Mouse (Mus musculus) spleen, adult 2 months (tissue): ENCODE data around the gene Ndufs2. TPM values are rescaled to one million over a fixed set of nuclear protein-coding genes. Genes with fewer than 3 reads are reported as not detected.

ENCODE experiments used
- DNase-seq, 2 experiments: peaks; one replicate each; pipeline versions ENCODE4 v3.0.0 to v3.0.0-alpha.2; 2012 to 2021; ENCODE audit warnings: low spot score in 2 of 2, low read depth in 1 of 2
- H3K27ac ChIP-seq: fragments of 200-500 bp; 2 replicates; pipeline ENCODE4 v1.5.1; 2012; ENCODE audit warnings: low read length, inconsistent platforms; ENCODE audit not compliant: insufficient read depth
- H3K27me3 ChIP-seq: fragments of 200-500 bp; 2 replicates; pipeline ENCODE4 v1.6.1; 2012; ENCODE audit warnings: mild to moderate bottlenecking, moderate library complexity, low read length, inconsistent platforms; ENCODE audit not compliant: control insufficient read depth, insufficient read depth
- H3K36me3 ChIP-seq: fragments of 200-500 bp; 2 replicates; pipeline ENCODE4 v1.6.1; 2012; ENCODE audit warnings: mild to moderate bottlenecking, low read length, inconsistent platforms; ENCODE audit not compliant: control insufficient read depth, insufficient read depth
- H3K4me1 ChIP-seq: fragments of 200-500 bp; 2 replicates; pipeline ENCODE4 v1.6.1; 2011; ENCODE audit warnings: inconsistent platforms; ENCODE audit not compliant: control insufficient read depth, insufficient read depth, insufficient read length
- H3K4me3 ChIP-seq: fragments of 200-500 bp; 2 replicates; pipeline ENCODE4 v1.5.1; 2011; ENCODE audit warnings: mild to moderate bottlenecking, inconsistent platforms; ENCODE audit not compliant: insufficient read depth, insufficient read length; ENCODE audit errors: extremely low read depth
- CTCF ChIP-seq: fragments of 200-500 bp; IDR thresholded peaks from 2 replicates; pipeline ENCODE4 v1.5.1; 2011; ENCODE audit warnings: mild to moderate bottlenecking, inconsistent platforms; ENCODE audit not compliant: insufficient read depth, insufficient read length, insufficient replicate concordance; ENCODE audit errors: extremely low read depth
- POLR2A ChIP-seq: fragments of 200-500 bp; IDR thresholded peaks from 2 replicates; pipeline ENCODE4 v1.6.1; 2011; ENCODE audit warnings: low read depth, low read length, inconsistent platforms
- WGBS: fragments of 180-500 bp; shearing (Covaris S2); methylation state at CpG from one replicate; pipeline ENCODE4 v1.1.7; 2018; 5-methylcytosine and 5-hydroxymethylcytosine counted together
- polyA plus RNA-seq: library from polyadenylated mRNA; depleted of rRNA; stranded (reverse); fragments of >200 nt; gene quantifications from 2 replicates; pipeline ENCODE4 v1.2.3, GENCODE M21; 2012

Ndufs2 gene
- polyA plus RNA-seq, 1 experiment = 59.6 TPM

- Histone ChIP-seq H3K4me3 (no peak overlapping the region), H3K27ac (no peak overlapping the region), H3K36me3 (peaks cover 3% of the 10 kb centered on the region), H3K4me1 (peaks cover 7% of the 10 kb centered on the region), H3K27me3 (no peaks in the 10 kb centered on the region)
- DNase-seq = no peak
- 67% methylated on average over 4 of the region's 4 CpGs for WGBS
- TF ChIP-seq POLR2A (no peak), CTCF (no peak)
Measured at GRCm38 (mm10) chr1:171288328-171288727, 37.1 kb upstream of the Ndufs2 start.

- DNase-seq = peak; percentile 82 to 93
- Histone ChIP-seq H3K27ac (peak within 1 kb of the TSS; percentile 60), H3K36me3 (peaks cover 3% of the 10 kb centered on the region), H3K4me1 (peaks cover 7% of the 10 kb centered on the region), H3K27me3 (no peaks in the 10 kb centered on the region), H3K4me3 (peak within 1 kb of the TSS; percentile 87)
- 2% methylated on average over 48 of the region's 49 CpGs for WGBS
- TF ChIP-seq CTCF = no peak
- TF ChIP-seq POLR2A = peak; percentile 68
Measured at GRCm38 (mm10) chr1:171287136-171288081, 36.2 kb upstream of the Ndufs2 start, which contains the start of gene Usp21. Gene Usp21, minus strand, starts transcription at chr1:171287991.

GRCm38 (mm10) chr1:171286517-171286916 is 35.3 kb upstream of the Ndufs2 start:
- H3K27me3 ChIP-seq = no peaks in the 10 kb centered on the region
- 94% methylated on average over 19 of the region's 19 CpGs for WGBS
- peaks cover 3% of the 10 kb centered on the region for H3K36me3 ChIP-seq
- H3K4me3 ChIP-seq = no peak overlapping the region
- DNase-seq = no peak
- TF ChIP-seq CTCF = no peak
- TF ChIP-seq POLR2A = no peak
- H3K27ac ChIP-seq = no peak overlapping the region
- peaks cover 7% of the 10 kb centered on the region for H3K4me1 ChIP-seq

GRCm38 (mm10) chr1:171285096-171285892 is 34.1 kb upstream of the Ndufs2 start:
- H3K27me3 ChIP-seq = no peaks in the 10 kb centered on the region
- H3K36me3 ChIP-seq = peaks cover 3% of the 10 kb centered on the region
- WGBS = 76% methylated on average over 20 of the region's 20 CpGs
- no peak overlapping the region for H3K4me3 ChIP-seq
- DNase-seq = no peak
- TF ChIP-seq POLR2A (no peak), CTCF (no peak)
- H3K27ac ChIP-seq = peak overlapping the region; percentile 6; the same call in 1 of the 2 replicates
- peaks cover 8% of the 10 kb centered on the region for H3K4me1 ChIP-seq

- H3K27me3 ChIP-seq = no peaks in the 10 kb centered on the region
- WGBS = 87% methylated on average over 15 of the region's 15 CpGs
- TF ChIP-seq CTCF (no peak), POLR2A (no peak)
- peaks cover 12% of the 10 kb centered on the region for H3K4me1 ChIP-seq
- no peak overlapping the region for H3K4me3 ChIP-seq
- peaks cover 3% of the 10 kb centered on the region for H3K36me3 ChIP-seq
- DNase-seq = no peak
- H3K27ac ChIP-seq = no peak overlapping the region
Measured at GRCm38 (mm10) chr1:171284491-171284890, 33.3 kb upstream of the Ndufs2 start.

GRCm38 (mm10) chr1:171283188-171284160 is 32.3 kb upstream of the Ndufs2 start:
- peak overlapping the region; percentile 11; the same call in 1 of the 2 replicates for H3K27ac ChIP-seq
- TF ChIP-seq CTCF (no peak), POLR2A (no peak)
- WGBS = 87% methylated on average over 18 of the region's 18 CpGs
- no peak overlapping the region for H3K4me3 ChIP-seq
- H3K4me1 ChIP-seq = peaks cover 12% of the 10 kb centered on the region
- H3K36me3 ChIP-seq = no peaks in the 10 kb centered on the region; the same call in none of the 2 replicates
- no peak for DNase-seq
- no peaks in the 10 kb centered on the region for H3K27me3 ChIP-seq
